Mouse (Mus musculus): ENCODE measurements around the gene Aqp7.
"Not testable (repeated sequence)": the region's sequence is repeated elsewhere in the genome, so short reads cannot be mapped to it uniquely, and the experiment has no call there.

Aqp7 gene

GRCm38 (mm10) chr4:41047524-41048271 lies at the start of gene Aqp7:
Gene Aqp7 (minus strand): TSS chr4:41048139.
- no peak for DNase-seq

- no peak for DNase-seq
Measured at GRCm38 (mm10) chr4:41097381-41097780, 49.4 kb upstream of the Aqp7 start.

- no peak for DNase-seq
Measured at GRCm38 (mm10) chr4:41096794-41097193, 48.9 kb upstream of the Aqp7 start.

- DNase-seq, result no peak
Measured at GRCm38 (mm10) chr4:41096169-41096568, 48.2 kb upstream of the Aqp7 start.

- DNase-seq, result no peak
Measured at GRCm38 (mm10) chr4:41094361-41094760, 46.4 kb upstream of the Aqp7 start.

- DNase-seq, result no peak
Measured at GRCm38 (mm10) chr4:41092958-41093357, 45.0 kb upstream of the Aqp7 start.

- no peak for DNase-seq
Measured at GRCm38 (mm10) chr4:41091391-41091790, 43.5 kb upstream of the Aqp7 start.

GRCm38 (mm10) chr4:41089705-41090104 lies 41.8 kb upstream of the Aqp7 start:
- DNase-seq, result no peak

GRCm38 (mm10) chr4:41089189-41089588 lies 41.2 kb upstream of the Aqp7 start:
- no peak for DNase-seq

- DNase-seq, result no peak
Measured at GRCm38 (mm10) chr4:41087459-41088298, 39.7 kb upstream of the Aqp7 start.

GRCm38 (mm10) chr4:41086947-41087346 lies 39.0 kb upstream of the Aqp7 start:
- no peak for DNase-seq

GRCm38 (mm10) chr4:41084819-41085218 lies 36.9 kb upstream of the Aqp7 start:
- DNase-seq, result no peak

GRCm38 (mm10) chr4:41082803-41083202 lies 34.9 kb upstream of the Aqp7 start:
- DNase-seq, result not testable (repeated sequence)

GRCm38 (mm10) chr4:41081733-41082132 lies 33.8 kb upstream of the Aqp7 start:
- no peak for DNase-seq

GRCm38 (mm10) chr4:41078726-41079125 lies 30.8 kb upstream of the Aqp7 start:
- no peak for DNase-seq

GRCm38 (mm10) chr4:41074461-41074860 lies 26.5 kb upstream of the Aqp7 start:
- DNase-seq, result no peak

- no peak for DNase-seq
Measured at GRCm38 (mm10) chr4:41073008-41073817, 25.3 kb upstream of the Aqp7 start.

GRCm38 (mm10) chr4:41071500-41072429 lies 23.8 kb upstream of the Aqp7 start:
- DNase-seq, result peak; percentile 25

- no peak for DNase-seq
Measured at GRCm38 (mm10) chr4:41065196-41065595, 17.3 kb upstream of the Aqp7 start.

GRCm38 (mm10) chr4:41063894-41064673 lies 16.1 kb upstream of the Aqp7 start:
- no peak for DNase-seq

GRCm38 (mm10) chr4:41063351-41063750 lies 15.4 kb upstream of the Aqp7 start:
- DNase-seq, result no peak
